Mouse (Mus musculus): ENCODE measurements at regions not wholly inside any gene's neighbourhood (a gene's known extent, or its start where the extent isn't known, plus 50 kb on each side); places are given as distances from the start of the nearest gene placed in this dataset.

DNA sequence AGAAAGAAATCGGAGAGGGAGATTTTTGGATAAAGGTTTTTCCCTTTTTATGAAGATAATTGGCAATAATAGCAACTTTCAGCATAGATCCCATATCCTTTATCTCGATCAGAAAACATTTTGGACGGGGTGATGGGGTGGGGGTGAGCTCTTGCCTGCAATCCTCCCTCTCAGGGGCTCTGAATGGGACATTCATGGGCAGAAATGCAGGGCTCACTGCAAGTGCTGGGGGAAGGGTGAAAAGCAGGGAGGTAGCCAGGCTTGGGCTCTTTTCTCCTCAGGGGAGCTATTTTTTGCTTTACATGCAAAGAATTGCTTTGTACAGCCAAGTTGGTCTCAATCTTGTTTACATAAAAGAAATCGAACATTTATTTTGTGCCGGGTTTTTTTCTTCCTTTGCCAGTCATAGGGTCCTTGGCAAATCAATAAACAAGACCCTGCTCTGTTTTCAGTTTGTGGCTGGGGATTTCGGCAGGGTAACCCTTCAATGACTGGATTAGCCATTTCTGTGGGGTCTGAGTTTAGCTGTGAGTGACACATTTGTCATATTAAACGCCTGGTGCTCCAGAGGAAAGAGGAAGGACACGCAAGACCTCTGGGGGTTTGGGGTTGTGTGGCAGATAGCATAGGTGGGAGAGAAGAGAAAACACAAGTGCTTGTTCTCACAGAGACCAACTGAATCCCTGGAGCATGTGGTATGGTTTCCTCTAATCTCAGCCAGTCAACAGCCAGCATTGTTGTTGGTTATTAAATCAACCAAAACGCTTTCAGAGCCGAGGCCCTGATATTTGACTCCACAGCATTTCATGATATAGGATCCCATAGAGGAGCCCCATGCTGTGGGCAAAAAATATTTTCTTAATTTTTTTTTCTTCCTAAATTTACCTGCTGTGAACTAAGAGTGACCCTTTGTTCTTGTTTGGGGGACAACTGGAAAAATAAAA, 96.8 kb upstream of the Bmper start:
- in situ Hi-C loops (cut with MboI, MseI): no loop called here

DNA sequence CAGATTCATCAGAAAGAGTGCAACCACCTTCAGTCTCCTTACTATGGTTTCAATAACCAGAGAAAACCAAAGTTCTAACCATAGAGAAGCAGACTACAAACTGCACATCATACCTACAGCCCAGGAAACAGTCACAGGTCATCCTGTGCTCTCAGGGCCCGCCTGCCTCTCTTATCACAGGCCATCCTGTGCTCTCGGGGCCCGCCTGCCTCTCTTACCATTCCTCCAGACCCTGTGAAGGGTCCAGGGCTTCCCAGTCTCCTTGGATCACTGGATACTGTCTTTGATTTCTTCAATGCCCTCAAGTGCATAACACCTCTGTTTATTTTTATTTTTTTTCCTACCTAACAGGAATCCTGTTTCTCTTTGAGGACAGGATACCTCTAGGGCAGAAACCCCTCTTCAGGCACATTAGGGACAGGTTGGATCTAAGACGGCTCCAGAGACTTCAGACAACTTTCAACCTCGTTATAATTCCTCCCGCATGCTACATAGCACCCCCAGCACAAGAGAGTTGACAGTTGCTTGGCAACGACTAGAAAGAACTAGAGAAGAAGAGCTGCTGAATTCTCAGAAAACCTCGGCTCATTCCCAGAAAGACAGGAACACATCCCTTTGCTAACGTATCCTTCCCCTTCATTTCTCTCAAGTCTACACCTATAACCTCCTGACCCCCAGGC, 95.4 kb upstream of the Bmper start:
- in situ Hi-C loops (cut with MboI, MseI): no loop called here

DNA sequence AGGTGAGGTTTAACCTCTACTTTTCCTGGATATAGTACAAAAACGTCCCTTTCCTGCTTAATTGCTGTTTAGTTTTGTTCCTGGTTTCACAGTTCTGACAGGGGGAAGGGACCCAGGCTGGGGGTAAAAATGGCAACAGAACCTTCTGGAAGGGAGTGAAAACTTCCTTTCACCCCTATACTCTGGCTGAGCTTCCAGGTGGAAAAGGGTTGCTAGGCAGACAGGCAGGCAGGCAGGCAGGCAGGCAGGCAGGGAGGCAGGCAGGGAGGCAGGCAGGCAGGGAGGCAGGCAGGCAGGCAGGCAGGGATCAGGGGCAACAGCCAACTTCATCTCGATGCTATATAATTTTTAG, 94.9 kb upstream of the Bmper start:
- in situ Hi-C loops (cut with MboI, MseI): no loop called here

DNA sequence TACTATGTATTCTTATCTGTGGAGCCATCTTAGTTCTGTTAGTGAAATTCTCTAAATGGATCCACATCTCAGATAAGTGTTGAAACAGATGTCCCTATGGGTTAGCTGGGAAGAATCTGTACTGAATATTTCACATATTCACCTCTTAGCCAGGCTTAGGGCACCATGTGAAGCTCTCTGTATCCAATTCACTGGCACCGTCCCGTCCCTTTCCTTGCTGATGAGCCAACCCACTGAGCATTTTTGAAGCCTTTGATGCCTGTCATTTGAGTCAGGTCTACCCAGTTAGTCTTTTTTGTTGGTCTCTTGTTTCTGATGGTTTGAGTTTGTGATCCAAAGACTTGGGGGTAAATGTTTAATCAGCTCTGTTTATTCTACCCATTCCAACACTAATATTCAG, 88.9 kb upstream of the Bmper start:
- in situ Hi-C loops (cut with MboI, MseI): no loop called here

DNA sequence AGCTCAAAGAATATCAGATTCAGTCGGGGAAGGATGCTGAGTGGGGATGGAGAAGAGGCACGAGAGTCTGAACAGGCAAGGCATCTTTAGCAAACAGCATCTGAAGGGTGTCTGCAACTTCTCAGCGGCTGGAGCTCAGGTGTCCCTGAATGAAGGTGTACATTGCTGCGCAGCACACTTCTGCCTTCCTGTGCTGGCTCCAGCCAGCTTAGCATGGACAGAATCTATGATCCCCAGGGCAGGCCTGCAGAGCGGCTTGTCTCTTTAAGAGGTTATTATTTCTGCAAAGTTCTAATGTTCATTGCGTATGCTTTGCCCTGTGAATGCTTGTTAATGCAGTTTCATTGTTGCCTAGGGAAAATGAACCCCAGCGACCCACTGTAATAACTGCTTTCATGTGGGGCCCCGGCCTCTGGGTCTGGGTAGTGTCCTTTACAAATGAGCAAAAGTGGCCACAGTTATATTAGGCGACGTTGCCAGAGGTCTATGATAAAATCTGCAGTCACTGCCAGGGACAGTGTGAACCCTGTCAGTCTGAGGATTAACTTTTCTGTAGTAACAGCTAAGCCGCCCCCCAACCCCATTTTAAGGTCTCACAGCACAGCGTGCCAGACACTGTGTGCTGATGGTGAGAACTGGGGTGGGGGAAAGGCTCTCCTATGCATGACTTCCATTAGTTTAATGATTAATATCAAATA, 88.3 kb upstream of the Bmper start:
- in situ Hi-C loops (cut with MboI, MseI): no loop called here

DNA sequence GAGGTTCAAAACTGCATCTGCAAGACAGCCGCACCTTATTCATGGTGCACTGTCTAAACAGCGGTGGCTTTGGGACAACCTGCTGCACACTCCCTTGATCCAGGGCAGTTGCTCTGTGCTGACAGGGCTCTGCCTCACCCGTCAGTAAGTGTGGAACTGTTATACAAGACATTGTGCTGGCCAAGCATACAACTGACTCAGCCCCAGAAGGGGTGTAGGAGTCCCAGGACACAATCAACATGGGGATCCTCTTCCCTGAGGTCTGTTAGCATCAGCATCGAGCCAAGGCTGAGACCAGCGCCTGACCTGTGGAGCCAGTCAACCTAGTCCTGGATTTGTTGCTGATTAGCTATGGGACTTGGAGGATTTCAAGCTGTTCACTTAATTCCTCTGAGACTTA, 86.4 kb upstream of the Bmper start:
- in situ Hi-C loops (cut with MboI, MseI): no loop called here

DNA sequence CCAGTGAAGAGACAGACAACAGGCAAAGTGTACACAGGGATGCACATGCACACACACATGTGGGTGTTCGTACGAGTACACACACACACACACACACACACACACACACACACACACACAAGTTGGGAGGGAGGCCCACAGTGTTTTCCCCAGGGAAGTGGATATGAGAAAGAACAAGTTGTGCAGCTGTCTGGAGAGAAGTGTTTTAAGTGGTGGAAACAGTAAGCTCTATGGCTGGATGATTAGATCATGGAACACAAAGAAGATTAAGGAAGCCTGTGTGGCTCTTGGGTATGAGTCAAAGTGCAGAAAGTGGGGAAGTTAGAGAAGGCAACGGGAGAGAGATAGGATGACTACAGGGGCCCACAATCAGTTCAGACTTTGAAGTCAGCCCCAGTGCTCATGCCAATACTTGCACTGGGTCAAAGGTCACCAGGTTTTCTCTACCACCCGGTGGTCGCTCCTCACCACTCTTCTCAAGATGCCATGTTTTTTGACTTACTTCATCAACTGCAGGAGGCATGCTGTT, 85.1 kb upstream of the Bmper start:
- in situ Hi-C loops (cut with MboI, MseI): no loop called here

DNA sequence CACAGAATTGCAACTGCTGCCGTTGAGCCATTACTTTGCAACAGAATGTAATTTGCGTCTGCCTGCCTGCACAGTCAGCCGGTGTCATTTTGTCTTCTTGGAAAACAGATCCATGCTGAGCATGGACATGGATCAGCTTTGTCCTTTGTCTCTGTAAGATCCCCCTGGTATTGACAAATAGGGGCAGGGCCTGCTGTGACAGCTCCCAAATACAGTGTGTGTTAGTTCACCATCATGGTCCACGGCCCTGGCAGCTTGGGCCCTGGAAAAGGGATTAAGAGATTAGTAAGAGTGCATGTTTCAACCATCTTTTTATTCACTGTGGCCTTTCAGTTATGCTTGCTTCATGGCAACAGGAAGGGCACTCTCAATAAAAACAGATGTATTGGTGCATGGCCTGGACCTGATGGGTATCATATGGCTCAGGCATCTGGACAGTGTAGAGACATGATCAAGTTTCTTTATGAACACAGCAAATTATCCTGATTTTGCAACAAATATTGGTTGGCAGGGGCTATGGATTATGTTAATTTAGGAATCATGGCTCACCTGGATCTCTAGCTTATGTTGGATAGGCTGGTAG, 83.2 kb upstream of the Bmper start:
- in situ Hi-C loops (cut with MboI, MseI): no loop called here

DNA sequence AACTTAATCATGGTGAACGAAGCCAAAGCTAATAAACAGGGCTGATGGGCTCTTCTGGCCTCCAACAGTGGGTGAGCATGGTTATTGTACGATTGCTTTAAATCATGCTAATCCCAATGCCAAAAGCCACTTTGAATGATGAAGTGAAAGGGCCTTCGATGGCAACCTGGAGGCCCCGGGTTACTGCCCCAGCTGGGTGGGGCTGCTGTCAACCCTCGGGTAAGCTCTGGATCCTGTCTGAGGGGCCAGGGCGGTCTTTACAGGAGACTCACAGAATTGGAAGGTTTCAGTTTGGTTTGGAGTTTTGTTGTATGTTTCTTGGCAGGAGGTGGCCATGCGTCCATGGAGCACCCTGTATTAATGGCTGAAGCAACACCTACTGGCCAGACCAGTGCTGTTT, 78.6 kb upstream of the Bmper start:
- in situ Hi-C loops (cut with MboI, MseI): no loop called here

DNA sequence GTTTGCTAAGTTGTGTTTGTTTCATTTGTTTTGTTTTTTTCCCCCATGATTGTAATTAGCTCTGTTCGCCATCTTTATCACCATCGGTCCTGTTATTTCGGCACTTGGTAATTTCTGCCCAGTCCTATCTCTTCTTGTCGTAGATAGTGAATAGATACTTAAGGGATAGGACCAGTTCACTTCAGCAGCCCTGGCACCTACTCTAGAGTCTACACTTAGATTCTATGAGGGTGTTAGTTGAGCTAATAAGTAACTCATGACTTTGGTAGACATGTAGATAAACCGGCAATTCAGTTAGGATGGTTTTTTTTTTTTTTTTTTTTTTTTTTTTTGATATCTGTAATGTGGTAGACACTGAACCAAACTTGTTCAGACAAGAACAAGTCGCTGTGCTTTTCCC, 72.5 kb upstream of the Bmper start:
- in situ Hi-C loops (cut with MboI, MseI): no loop called here

DNA sequence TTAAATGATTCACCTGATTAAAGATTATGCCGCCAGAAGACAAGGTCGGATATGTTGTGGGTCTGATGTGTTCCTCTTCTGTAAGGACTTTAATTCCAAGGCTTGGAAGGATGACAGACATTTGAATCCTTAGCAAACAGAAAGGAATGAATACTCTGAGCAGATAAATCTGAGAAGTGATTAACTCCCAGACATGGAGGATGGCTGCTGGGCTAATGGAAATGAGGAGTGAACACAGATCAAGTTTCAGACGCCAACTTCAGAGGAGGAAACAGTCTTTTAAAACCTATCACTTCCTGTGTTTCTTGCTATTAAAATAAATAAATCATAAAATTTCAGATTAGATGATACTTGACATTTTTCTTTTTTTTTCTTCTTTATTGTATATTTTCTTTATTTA, 72.0 kb upstream of the Bmper start:
- in situ Hi-C loops (cut with MboI, MseI): no loop called here

DNA sequence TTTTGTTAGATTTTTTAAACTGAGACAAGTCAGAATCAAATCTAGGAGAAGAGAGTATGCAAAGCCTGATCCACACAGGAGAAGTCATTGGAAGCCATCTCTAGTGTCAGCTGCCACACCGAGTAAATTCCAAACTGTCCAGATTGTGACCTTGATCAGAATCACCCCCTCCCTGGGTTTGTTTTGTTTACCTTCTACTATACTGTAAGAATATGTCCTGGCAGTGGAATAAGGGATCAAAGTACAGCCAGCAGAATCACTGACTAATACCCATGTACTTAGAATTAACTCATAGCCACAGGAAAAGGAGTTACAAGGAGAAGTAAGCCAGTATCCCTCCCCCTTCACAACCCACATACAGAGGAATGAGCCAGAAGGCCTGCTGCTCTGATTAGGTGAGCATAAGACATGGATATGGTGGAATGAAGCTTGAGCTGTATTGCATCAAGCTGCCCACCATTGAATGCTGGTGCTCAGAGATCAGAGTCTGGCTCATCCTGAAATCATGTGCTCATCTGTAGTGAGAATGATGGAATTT, 70.9 kb upstream of the Bmper start:
- in situ Hi-C loops (cut with MboI, MseI): no loop called here

DNA sequence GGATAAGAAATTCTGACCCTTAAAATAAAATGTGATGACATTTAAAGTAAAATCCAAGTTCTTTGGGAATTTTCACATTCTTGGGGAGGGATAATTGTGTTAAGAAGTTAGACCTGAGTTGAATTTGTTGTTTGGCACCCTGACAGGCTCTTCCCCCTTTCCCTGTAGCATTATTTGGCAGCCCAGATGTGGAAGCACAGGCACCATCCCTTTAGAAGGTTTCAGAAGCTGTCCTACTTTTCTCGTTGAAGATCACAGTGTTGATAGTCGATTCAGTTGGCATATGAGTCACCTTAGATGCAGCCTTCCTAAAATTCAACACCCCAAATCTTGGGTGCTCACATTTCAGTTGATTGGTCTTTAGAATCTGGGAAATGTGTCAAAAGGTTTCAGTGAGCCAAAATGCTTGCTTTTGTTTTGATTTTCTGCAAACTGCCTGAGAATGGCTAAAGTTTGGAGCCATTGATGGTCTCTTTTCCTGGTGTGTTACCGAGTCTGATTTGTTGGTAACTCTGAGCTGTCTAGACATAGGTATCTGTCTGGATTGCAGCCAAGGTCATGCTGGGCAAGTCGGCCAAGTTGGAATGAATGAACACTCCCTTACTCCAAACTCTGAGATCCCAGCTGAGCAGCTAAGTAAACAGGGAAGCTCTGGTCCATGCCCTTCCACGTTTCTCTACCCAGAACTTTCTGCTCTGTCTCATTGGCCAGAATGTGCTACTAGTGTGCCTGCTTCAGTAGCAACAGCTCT, 65.9 kb upstream of the Bmper start:
- in situ Hi-C loops (cut with MboI, MseI): no loop called here

DNA sequence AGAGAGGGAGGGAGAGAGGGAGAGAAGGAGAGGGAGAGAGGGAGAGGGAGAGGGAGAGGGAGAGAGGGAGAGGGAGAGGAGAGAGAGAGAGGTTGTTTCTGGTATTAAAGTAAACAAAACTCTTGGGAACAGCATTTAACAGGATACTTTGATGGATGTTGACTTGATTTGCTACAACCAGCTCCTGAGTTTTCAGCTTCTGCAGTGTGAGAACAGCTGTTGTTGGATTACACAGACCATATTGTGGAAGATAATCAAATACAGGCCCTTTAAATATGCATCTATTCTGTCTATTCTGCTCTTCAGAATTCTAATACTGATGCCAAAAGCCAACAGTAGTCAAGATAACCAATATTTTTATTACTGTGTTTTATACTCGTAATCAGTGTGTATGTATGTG, 64.4 kb upstream of the Bmper start:
- in situ Hi-C loops (cut with MboI, MseI): no loop called here

DNA sequence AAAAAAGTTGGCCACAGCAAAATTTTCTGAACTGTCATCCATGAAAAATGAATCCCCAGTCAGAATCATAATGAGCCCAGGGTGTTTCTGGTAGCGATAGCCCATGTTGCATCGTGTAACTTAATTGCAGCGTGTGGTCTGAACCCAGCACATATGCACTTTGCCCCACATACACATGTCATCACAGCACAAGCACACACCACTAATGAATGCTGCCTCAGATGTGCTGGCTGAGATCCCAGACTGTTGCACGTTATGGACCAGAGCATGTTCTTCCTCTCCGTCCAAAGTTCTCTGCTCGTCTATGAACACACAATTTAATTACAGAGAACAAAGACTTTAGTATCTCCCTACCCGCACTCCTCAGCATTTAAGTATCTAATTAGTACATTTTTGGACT, 61.5 kb upstream of the Bmper start:
- in situ Hi-C loops (cut with MboI, MseI): no loop called here

DNA sequence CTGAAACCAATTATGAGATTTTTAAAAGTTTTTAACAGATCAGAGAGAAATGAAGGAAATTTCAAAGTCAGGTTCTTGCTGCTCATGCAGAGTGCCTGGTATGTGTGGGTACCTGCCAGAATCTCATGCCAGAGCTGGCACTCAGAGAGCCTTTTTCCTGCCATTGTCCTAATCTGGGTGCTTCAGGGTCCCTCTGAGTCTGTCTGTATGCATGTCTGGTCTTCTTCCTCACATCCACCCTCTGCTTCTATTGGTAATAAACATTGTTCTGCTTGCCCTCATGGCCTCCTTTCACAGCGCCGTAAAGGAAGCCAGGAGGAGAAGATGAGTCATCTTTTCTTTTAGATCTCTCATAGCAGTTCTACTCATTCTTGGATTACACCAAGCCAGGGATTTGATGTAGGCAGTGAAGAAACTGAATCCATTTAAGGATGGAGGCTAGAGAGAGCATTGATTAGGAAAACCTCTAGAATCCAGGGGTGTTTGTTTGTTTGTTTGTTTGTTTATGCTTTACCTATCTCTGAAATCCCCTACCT, 55.8 kb upstream of the Bmper start:
- in situ Hi-C loops (cut with MboI, MseI): no loop called here

DNA sequence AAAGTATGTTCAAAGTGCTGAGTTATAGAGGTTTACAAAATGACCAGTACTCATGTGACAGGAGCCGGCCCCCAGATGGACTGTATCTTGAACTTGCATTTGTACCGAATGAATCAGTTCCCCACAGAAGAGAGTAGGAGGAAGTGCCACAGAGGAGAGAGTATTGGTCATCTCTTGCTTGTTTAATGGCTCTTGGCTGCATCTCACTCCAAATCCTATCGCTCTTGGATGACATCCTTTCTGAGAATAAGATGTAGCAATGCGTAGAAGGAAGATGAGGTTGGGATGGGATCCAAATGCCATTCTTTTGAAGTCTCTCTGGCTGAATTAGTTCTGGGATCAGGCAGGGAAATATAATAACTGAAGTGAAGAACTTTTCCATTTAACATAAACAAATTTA, 55.2 kb upstream of the Bmper start:
- in situ Hi-C loops (cut with MboI, MseI): no loop called here

DNA sequence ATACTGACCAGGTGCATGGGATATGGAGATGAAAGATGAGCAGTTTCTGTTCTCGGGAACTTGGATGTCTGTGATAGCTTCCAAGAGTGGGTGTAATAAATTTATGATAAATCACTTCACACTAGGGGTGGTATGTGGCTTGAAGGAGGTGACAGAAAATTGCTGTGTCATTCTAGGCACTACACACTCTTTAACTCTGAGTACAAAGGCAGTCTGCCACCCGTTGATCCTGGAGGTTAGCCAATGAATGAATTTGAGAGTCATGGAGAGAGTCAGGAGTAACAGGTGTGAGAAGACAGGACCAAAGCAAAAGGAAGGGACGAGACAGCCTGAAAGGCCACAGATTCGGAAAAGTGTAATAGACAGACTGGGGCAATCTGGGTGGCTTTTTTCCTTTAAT, 54.7 kb upstream of the Bmper start:
- in situ Hi-C loops (cut with MboI, MseI): no loop called here

DNA sequence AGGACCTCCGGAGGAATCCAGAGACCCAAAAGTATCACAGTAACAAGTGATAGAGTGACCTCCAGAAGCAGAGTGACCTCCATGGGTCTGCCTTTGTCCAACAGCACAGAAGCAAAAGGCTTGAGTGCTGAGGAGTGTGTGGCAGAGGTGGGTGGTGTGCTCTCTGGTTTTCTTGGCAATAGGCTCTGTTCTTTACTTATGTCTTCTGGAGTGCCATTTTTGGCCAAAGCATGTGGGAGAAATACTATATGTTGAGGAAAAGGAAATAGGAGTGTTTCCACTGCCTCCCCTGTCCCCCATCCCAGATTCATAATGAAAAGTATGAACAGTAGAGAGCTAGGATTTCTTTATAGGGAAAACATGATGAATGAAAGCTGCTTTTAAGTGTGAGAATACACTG, 51.5 kb upstream of the Bmper start:
- in situ Hi-C loops (cut with MboI, MseI): no loop called here

Measured in T-helper 17 cell (primary cell).